Mouse (Mus musculus) liver, embryonic 11.5 days (tissue): ENCODE data around the gene Ppp2r5d. TPM values are rescaled to one million over a fixed set of nuclear protein-coding genes. Genes with fewer than 3 reads are reported as not detected.

Source experiments
- ATAC-seq: fragments of 200-750 bp; cut with Nextera tagmentation; replicated peaks from 2 replicates; pipeline ENCODE4 v1.8.0; 2017; ENCODE audit warnings: moderate number of reproducible peaks, mild to moderate bottlenecking, moderate TSS enrichment, moderate library complexity; ENCODE audit not compliant: low FRiP score
- DNase-seq: peaks from one replicate; pipeline ENCODE4 v3.0.0-alpha.2; 2017; ENCODE audit warnings: low spot score
- H3K27ac ChIP-seq: fragments of 300-500 bp; sonication (generic); 2 replicates; pipeline ENCODE4 v1.5.1; 2014; ENCODE audit warnings: mild to moderate bottlenecking, low read depth, low read length, control low read depth
- H3K27me3 ChIP-seq: fragments of 300-500 bp; sonication (generic); replicated peaks from 2 replicates; pipeline ENCODE4 v1.6.1; 2014; ENCODE audit warnings: low read length, mixed read lengths; ENCODE audit not compliant: control insufficient read depth, insufficient read depth
- H3K36me3 ChIP-seq: fragments of 300-500 bp; sonication (generic); 2 replicates; pipeline ENCODE4 v1.6.1; 2014; ENCODE audit warnings: mild to moderate bottlenecking, low read length, moderate library complexity, mixed read lengths; ENCODE audit not compliant: control insufficient read depth, insufficient read depth
- H3K4me1 ChIP-seq: fragments of 300-500 bp; sonication (generic); replicated peaks from 2 replicates; pipeline ENCODE4 v1.6.1; 2014; ENCODE audit warnings: low read length, mixed read lengths; ENCODE audit not compliant: control insufficient read depth, insufficient read depth
- H3K4me2 ChIP-seq: fragments of 300-500 bp; sonication (generic); 2 replicates; pipeline ENCODE4 v1.6.1; 2014; ENCODE audit warnings: mild to moderate bottlenecking, control low read depth, moderate library complexity
- H3K4me3 ChIP-seq: fragments of 300-500 bp; sonication (generic); 2 replicates; pipeline ENCODE4 v1.5.1; 2014; ENCODE audit warnings: low read depth, low read length, control low read depth
- H3K9ac ChIP-seq: fragments of 300-500 bp; sonication (generic); 2 replicates; pipeline ENCODE4 v1.6.1; 2014; ENCODE audit warnings: low read depth, low read length, control low read depth
- H3K9me3 ChIP-seq: fragments of 300-500 bp; sonication (generic); 2 replicates; pipeline ENCODE4 v1.6.1; 2016; ENCODE audit warnings: low read length, inconsistent platforms, mixed read lengths; ENCODE audit not compliant: control insufficient read depth
- WGBS: fragments of 180-500 bp; shearing (Covaris S2); extraction: QIAGEN DNeasy Blood & Tissue Kit; methylation state at CpG from one replicate; pipeline ENCODE4 v1.1.7; 2014; 5-methylcytosine and 5-hydroxymethylcytosine counted together
- polyA plus RNA-seq: library from polyadenylated mRNA; unstranded; fragments of >200 nt; fragmentation: Nextera tagmentation; extraction: Ambion mirVana; gene quantifications from 2 replicates; pipeline ENCODE4 v1.2.1, GENCODE M21; 2014

Ppp2r5d gene
- polyA plus RNA-seq, 1 experiment from 2014 or later: 73.9 TPM

GRCm38 (mm10) chr17:46745506-46745905 lies 40.6 kb upstream of the Ppp2r5d start:
- no peak for DNase-seq
- ATAC-seq: no peak
- H3K27me3 ChIP-seq: no peaks in the 10 kb centered on the region
- 90% methylated on average over 2 of the region's 2 CpGs for WGBS
- H3K36me3 ChIP-seq: peaks cover 24% of the 10 kb centered on the region; the same call in 1 of the 2 replicates
- no peak overlapping the region for H3K27ac ChIP-seq
- peaks cover 2% of the 10 kb centered on the region; the same call in 1 of the 2 replicates for H3K4me1 ChIP-seq
- no peak overlapping the region for H3K9ac ChIP-seq
- H3K4me3 ChIP-seq: no peak overlapping the region
- no peaks in the 10 kb centered on the region for H3K9me3 ChIP-seq
- H3K4me2 ChIP-seq: no peak overlapping the region

GRCm38 (mm10) chr17:46742986-46743385 lies 38.1 kb upstream of the Ppp2r5d start:
- Histone ChIP-seq H3K27me3 (no peaks in the 10 kb centered on the region), H3K9me3 (no peaks in the 10 kb centered on the region), H3K27ac (no peak overlapping the region), H3K36me3 (peaks cover 24% of the 10 kb centered on the region; the same call in 1 of the 2 replicates), H3K4me2 (no peak overlapping the region), H3K4me1 (no peaks in the 10 kb centered on the region; the same call in 1 of the 2 replicates), H3K9ac (no peak overlapping the region), H3K4me3 (no peak overlapping the region)
- DNase-seq: no peak
- no peak for ATAC-seq
- 91% methylated on average over 9 of the region's 9 CpGs for WGBS

DNA sequence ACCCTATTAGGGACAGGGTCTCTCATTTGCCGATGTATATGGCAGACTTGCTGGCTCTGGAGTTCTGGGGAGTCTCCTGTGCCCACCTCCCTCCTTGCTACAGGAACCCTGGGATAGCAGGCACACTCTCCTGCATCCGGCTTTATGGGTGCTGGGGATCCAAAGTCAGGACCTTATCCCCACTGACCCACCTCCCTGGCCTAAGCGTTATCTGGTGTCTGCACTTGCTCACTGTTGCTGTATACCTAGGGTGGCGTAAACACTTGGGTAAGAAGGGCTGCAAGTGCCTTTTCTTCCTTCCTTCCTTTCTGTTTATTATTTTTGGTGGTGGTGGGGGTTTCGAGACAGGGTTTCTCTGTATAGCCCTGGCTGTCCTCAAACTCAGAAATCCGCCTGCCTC lies 36.4 kb upstream of the Ppp2r5d start:
- Histone ChIP-seq H3K9me3 (no peaks in the 10 kb centered on the region), H3K4me3 (no peak overlapping the region), H3K36me3 (peaks cover 19% of the 10 kb centered on the region; the same call in 1 of the 2 replicates), H3K27me3 (no peaks in the 10 kb centered on the region), H3K4me2 (peak overlapping the region; percentile 37), H3K4me1 (peaks cover 2% of the 10 kb centered on the region; the same call in 1 of the 2 replicates), H3K27ac (peak overlapping the region; percentile 77), H3K9ac (no peak overlapping the region)
- WGBS: 78% methylated on average over 6 of the region's 6 CpGs
- ATAC-seq: peak; percentile 87
- no peak for DNase-seq

DNA sequence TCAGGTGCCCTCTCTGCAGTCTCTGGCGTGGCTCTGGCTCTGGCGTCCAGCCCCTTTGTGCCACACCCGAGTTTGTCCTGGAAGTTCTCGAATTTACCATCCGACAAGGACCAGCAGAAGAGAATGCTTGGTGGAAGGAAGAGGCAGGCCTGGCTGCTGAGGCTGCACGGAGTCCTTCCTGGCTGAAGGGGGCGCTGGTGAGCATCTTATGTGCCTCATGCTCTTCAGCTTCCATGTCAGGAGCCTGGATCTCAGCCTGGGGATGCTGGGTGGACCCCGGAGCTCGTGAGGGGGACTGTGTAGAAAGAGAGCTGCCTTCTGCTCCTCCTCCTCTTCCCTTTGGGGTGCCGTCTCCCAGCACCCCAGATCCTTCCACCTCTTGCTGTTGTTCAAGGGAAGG lies 31.2 kb upstream of the Ppp2r5d start:
- ATAC-seq: 0 out of 2 replicates have a peak, but pooled peaks have one; percentile 26
- Histone ChIP-seq H3K9ac (no peak overlapping the region), H3K4me2 (no peak overlapping the region), H3K4me3 (no peak overlapping the region), H3K36me3 (peaks cover 6% of the 10 kb centered on the region; the same call in 1 of the 2 replicates), H3K27ac (peak overlapping the region; percentile 25; the same call in 1 of the 2 replicates), H3K4me1 (peaks cover 2% of the 10 kb centered on the region; the same call in 1 of the 2 replicates), H3K9me3 (no peaks in the 10 kb centered on the region), H3K27me3 (no peaks in the 10 kb centered on the region)
- peak; percentile 46 for DNase-seq
- WGBS: 68% methylated on average over 10 of the region's 10 CpGs

- Histone ChIP-seq H3K9ac (no peak overlapping the region), H3K4me1 (peaks cover 2% of the 10 kb centered on the region; the same call in 1 of the 2 replicates), H3K36me3 (peaks cover 6% of the 10 kb centered on the region; the same call in 1 of the 2 replicates), H3K27me3 (no peaks in the 10 kb centered on the region), H3K27ac (peak overlapping the region; percentile 43; the same call in 1 of the 2 replicates), H3K4me3 (no peak overlapping the region), H3K4me2 (peak overlapping the region; percentile 7; the same call in 1 of the 2 replicates), H3K9me3 (no peaks in the 10 kb centered on the region)
- WGBS: 79% methylated on average over 7 of the region's 7 CpGs
- ATAC-seq (peak; percentile 48), DNase-seq (no peak)
Measured at GRCm38 (mm10) chr17:46735287-46735686, 30.4 kb upstream of the Ppp2r5d start.

DNA sequence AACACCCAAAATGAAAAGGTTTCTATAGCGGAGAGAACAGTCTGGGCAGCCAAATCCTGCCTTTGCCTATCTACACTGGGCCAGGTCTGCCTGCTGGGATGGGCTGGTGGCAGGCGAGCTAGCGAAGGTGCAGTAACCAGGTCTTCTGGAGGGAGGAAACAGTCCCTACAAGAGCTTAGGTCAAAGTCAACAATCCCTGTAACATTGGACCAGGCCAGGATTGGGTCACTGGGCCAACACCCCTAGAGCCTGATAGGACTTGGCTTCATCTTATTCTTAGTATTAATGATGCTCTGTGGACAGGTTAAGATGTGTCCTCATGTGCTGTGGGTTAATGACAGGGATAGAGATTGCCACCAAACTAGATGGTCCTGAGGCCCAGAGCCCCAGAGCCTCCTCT lies 29.1 kb upstream of the Ppp2r5d start:
- no peak for DNase-seq
- ATAC-seq: no peak
- Histone ChIP-seq H3K4me1 (peaks cover 2% of the 10 kb centered on the region), H3K9me3 (no peaks in the 10 kb centered on the region), H3K36me3 (peaks cover 6% of the 10 kb centered on the region; the same call in 1 of the 2 replicates), H3K4me2 (no peak overlapping the region), H3K27ac (no peak overlapping the region), H3K9ac (no peak overlapping the region), H3K27me3 (peaks cover 7% of the 10 kb centered on the region), H3K4me3 (no peak overlapping the region)
- 85% methylated on average over 3 of the region's 3 CpGs for WGBS

DNA sequence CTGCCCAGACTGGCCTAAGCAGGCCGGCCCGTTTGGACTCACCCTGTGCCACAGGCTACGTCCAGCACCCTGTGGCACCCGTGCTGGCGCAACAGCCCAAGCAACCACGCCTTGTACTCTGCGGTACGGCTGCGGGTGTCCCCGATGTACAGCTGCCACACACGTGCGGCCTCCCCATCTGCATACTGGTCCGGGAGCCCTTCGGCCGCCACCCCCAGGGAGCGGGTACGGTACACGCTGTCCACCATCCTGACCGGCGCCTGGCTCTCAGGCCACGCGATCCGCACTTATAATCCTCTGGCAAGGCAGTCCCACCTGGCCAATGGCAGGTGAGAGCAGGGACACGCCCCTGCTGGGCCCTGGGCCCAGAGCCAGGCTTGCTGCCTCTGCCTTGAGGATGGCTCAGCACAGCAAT lies 24.0 kb upstream of the Ppp2r5d start, which contains the start of gene Gnmt:
Gnmt (minus strand) TSS at position 265 of the 415 bp plus-strand sequence.
- ATAC-seq (no peak; the same call in 1 of the 2 replicates), DNase-seq (peak; percentile 33)
- peak within 1 kb of the TSS; percentile 42 for H3K4me2 ChIP-seq
- no peak within 1 kb of the TSS for H3K27ac ChIP-seq
- no peaks in the 10 kb centered on the region for H3K9me3 ChIP-seq
- no peaks in the 10 kb centered on the region; the same call in 1 of the 2 replicates for H3K4me1 ChIP-seq
- no peak within 1 kb of the TSS for H3K4me3 ChIP-seq
- H3K27me3 ChIP-seq: peaks cover 13% of the 10 kb centered on the region
- no peak within 1 kb of the TSS for H3K9ac ChIP-seq
- no peaks in the 10 kb centered on the region for H3K36me3 ChIP-seq
- WGBS: 20% methylated on average over 24 of the region's 24 CpGs

DNA sequence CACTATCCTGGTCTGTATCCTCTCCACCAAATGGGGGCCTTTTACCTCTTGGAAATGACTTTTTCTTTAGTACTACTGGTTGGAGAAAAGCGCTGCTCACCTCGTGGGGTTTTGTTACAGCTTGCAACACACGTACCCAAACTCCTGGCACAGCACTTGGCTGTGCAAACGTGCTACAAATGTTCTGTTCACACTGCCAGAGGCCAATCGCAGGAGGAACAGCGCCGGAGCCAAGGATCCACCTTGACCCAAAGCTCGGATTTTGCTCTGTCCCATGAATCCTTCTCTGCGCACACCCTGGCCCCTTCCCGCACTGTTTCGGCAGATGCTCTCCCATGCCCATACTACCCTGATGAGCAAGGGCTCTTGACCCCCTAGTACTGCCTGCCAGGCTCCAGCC lies 23.6 kb upstream of the Ppp2r5d start:
- Histone ChIP-seq H3K4me2 (peak overlapping the region; percentile 42), H3K36me3 (no peaks in the 10 kb centered on the region), H3K27me3 (peaks cover 13% of the 10 kb centered on the region), H3K4me3 (no peak overlapping the region), H3K9ac (no peak overlapping the region), H3K9me3 (no peaks in the 10 kb centered on the region), H3K27ac (no peak overlapping the region), H3K4me1 (no peaks in the 10 kb centered on the region; the same call in 1 of the 2 replicates)
- peak; percentile 36 for DNase-seq
- no peak for ATAC-seq
- 39% methylated on average over 11 of the region's 11 CpGs for WGBS

DNA sequence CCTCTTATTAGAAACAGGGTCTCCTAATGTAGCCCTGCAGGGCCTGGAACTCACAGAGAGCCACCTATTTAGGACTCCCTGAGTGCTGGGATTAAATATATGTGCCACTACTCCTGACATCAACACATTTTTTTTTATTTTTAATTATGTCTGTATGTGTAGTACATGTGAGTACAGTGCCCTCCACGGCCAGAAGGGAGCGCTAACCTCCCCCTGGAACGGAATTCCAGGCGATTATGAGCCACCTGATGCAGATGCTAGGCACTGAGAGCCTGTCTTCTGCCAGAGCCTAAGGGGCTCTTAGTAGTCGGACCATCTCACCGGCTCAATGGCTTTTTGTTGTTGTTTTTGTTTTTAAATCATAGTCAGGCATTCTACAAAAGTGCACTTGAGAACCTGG lies 23.1 kb upstream of the Ppp2r5d start:
- no peaks in the 10 kb centered on the region; the same call in 1 of the 2 replicates for H3K4me1 ChIP-seq
- 33% methylated on average over 6 of the region's 6 CpGs for WGBS
- no peak overlapping the region for H3K4me3 ChIP-seq

More for the DNA sequence above, 23.1 kb upstream of the Ppp2r5d start:
- ATAC-seq: no peak
- Histone ChIP-seq H3K27ac (no peak overlapping the region), H3K9ac (no peak overlapping the region), H3K9me3 (no peaks in the 10 kb centered on the region), H3K27me3 (peaks cover 13% of the 10 kb centered on the region), H3K36me3 (no peaks in the 10 kb centered on the region), H3K4me2 (no peak overlapping the region)
- DNase-seq: no peak
